Mouse (Mus musculus) heart, postnatal 0 days (tissue): ENCODE measurements at regions not wholly inside any gene's neighbourhood (a gene's known extent, or its start where the extent isn't known, plus 50 kb on each side); places are given as distances from the start of the nearest gene placed in this dataset.

Experiments
- CTCF ChIP-seq: IDR thresholded peaks from 2 replicates; pipeline ENCODE4 v1.5.1; 2016; ENCODE audit warnings: antibody characterized with exemption, control low read depth, low read depth
- EP300 ChIP-seq: IDR thresholded peaks from 2 replicates; pipeline ENCODE4 v1.6.1; 2016; ENCODE audit warnings: antibody characterized with exemption, low read depth

DNA sequence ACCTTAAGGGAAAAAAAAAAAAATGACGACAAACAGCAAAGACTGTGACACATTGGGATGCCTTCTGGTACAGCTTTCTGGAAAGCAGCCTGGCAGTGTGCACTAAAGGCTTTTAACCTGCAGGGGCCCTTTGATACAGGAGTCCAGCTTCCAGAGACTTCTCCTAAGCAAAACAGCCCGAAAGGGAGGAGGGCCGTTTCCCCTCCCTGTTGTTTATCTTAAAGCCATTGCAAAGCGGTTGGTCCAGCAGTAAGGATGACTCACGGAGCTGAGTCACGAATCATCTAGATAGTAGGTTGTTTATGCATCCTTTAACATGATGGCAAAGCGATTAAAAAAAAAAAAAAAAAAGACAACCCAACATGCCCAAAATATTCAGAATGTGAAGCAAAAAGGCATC, 70.4 kb upstream of the Rap1b start:
- TF ChIP-seq CTCF: no peak
- no peak for TF ChIP-seq EP300
